ENCODE assay signal across 7 mouse cellular contexts in the genomic region with DNA sequence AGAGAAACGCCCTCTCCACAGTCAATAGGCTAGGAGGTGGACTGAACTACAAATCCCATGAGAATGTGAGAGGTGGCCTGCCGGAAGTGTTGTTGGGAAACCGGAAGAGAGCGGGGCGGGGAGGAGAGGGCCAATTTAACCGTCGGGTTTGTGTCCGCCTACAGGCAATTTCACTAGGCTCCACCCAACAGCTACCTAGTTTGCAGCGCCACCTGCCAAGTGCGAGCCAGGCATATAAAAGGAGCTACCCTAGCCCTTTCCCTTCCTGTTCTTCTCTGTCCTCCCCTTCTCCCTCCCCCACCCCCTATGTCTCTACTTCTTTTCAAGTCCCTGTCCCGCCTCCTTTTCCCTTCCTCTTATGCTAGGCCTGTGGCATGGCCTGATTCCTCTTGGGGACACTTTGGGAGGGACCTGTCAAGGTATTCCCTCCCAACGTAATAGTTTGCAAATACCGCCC. TPM values are rescaled to one million over a fixed set of nuclear protein-coding genes. Genes with fewer than 3 reads are reported as not detected.
A peak's percentile ranks its signal among the peaks of the same experiment; 100 is the strongest.
DNase-seq lines count a peak whose midpoint lies in the region; ATAC-seq lines count a peak whose summit lies in the region.

No protein-coding gene starts in this region.

- DNase-seq in adrenal gland, adult 8-10 months = peak; percentile 74
- peak; percentile 68 for DNase-seq in embryo, embryonic 11.5 days (ENCODE audit: low read depth, low spot score)
- DNase-seq in gastrocnemius, postnatal 36 days = peak; percentile 36 to 60
- DNase-seq in left cerebral cortex, postnatal 25 days (ENCODE audit: low spot score in 2 of 2) = peak; percentile 68 to 82
- DNase-seq in mesoderm, embryonic 11.5 days (ENCODE audit: low read depth, low spot score) = peak; percentile 69
- DNase-seq in skeletal muscle tissue, adult 2 months (ENCODE audit: low read depth, low spot score) = peak; percentile 84

- peak overlapping the region; percentile 82 for H3K27ac ChIP-seq in intestine, embryonic 16.5 days (ENCODE audit: low read length)

- peak; percentile 89 for ATAC-seq in intestine, embryonic 16.5 days

- H3K4me3 ChIP-seq in intestine, embryonic 16.5 days (ENCODE audit: low read length) = peak overlapping the region; percentile 44

- peak overlapping the region; percentile 60 for H3K9ac ChIP-seq in intestine, embryonic 16.5 days (ENCODE audit: low read depth, low read length)

- H3K4me2 ChIP-seq in intestine, embryonic 16.5 days (ENCODE audit: low read depth, low read length) = peak overlapping the region; percentile 57

- H3K9me3 ChIP-seq in intestine, embryonic 16.5 days (ENCODE audit: control insufficient read depth, low read length) = no peaks in the 10 kb centered on the region

- no peaks in the 10 kb centered on the region for H3K36me3 ChIP-seq in intestine, embryonic 16.5 days (ENCODE audit: control insufficient read depth, insufficient read depth, low read length)

- WGBS in intestine, embryonic 16.5 days = 7% methylated on average over 13 of the region's 13 CpGs

- intact Hi-C loops in gastrocnemius, postnatal 36 days (cut with DNase I) = loop anchor here (5.0 kb wide), 1 partner anchor 72 kb away; no protein-coding TSS in a partner anchor
- intact Hi-C loops in left cerebral cortex, postnatal 25 days (cut with DNase I) = loop anchor here (10.0 kb wide), 1 partner anchor 280 kb away; the partner anchor contains the start of genes Epm2aip1 and Mlh1

- peaks cover 17% of the 10 kb centered on the region for H3K4me1 ChIP-seq in intestine, embryonic 16.5 days (ENCODE audit: control insufficient read depth, insufficient read depth, low read length)

- no peaks in the 10 kb centered on the region for H3K27me3 ChIP-seq in intestine, embryonic 16.5 days (replicated peaks; ENCODE audit: control insufficient read depth, insufficient read depth, low read length)

RNA-seq across cellular contexts. Expression of gene Rtp3, which starts 4.4 kb away (rescaled TPM):
- total RNA-seq in adrenal gland, adult 8-10 months (2022) = 1 to 10 TPM; 2.5 to 4.6 (median 3.9) TPM
- total RNA-seq in gastrocnemius, postnatal 36 days (2021) = 1 to 10 TPM in 1 of 2 experiments, under 1 TPM in 1; 0.54 to 1.3 TPM
- polyA plus RNA-seq in intestine, embryonic 16.5 days (2015; fragmentation: Nextera tagmentation; extraction: Ambion mirVana) = 0.18 and 0.55 TPM in 2 replicates
- total RNA-seq in left cerebral cortex, postnatal 25 days (2021) = under 1 TPM; 0.18 to 0.46 TPM

RNA-seq across cellular contexts. Expression of gene Ltf, which starts 24.3 kb away (rescaled TPM):
- 1 to 10 TPM in 3 of 4 experiments, under 1 TPM in 1; 0.87 to 3.2 (median 2.0) TPM for total RNA-seq in adrenal gland, adult 8-10 months (2022)
- total RNA-seq in gastrocnemius, postnatal 36 days (2021) = not detected
- polyA plus RNA-seq in intestine, embryonic 16.5 days (2015; fragmentation: Nextera tagmentation; extraction: Ambion mirVana) = 3.2 and 3.4 TPM in 2 replicates
- total RNA-seq in left cerebral cortex, postnatal 25 days (2021) = not detected

RNA-seq across cellular contexts. Expression of gene Lrrc2, which starts 43.4 kb away (rescaled TPM):
- total RNA-seq in adrenal gland, adult 8-10 months (2022) = 10 to 100 TPM; 13.0 to 17.1 (median 14.1) TPM
- 10 to 100 TPM; 45.8 to 73.6 TPM for total RNA-seq in gastrocnemius, postnatal 36 days (2021)
- polyA plus RNA-seq in intestine, embryonic 16.5 days (2015; fragmentation: Nextera tagmentation; extraction: Ambion mirVana) = 0.06 and 0.16 TPM in 2 replicates
- total RNA-seq in left cerebral cortex, postnatal 25 days (2021) = 1 to 10 TPM in 1 of 2 experiments, under 1 TPM in 1; 0.73 to 2.1 TPM

RNA-seq across cellular contexts. Expression of gene Tdgf1, which starts 48.8 kb away (rescaled TPM):
- under 1 TPM in 1 of 4 experiments, not detected in 3; 0.14 TPM for total RNA-seq in adrenal gland, adult 8-10 months (2022)
- not detected for total RNA-seq in gastrocnemius, postnatal 36 days (2021)
- polyA plus RNA-seq in intestine, embryonic 16.5 days (2015; fragmentation: Nextera tagmentation; extraction: Ambion mirVana) = not detected in 2 replicates
- total RNA-seq in left cerebral cortex, postnatal 25 days (2021) = under 1 TPM in 1 of 2 experiments, not detected in 1; 0.43 TPM

Comparison
In these comparisons a context has a peak if more than half of its experiments do, and no peak if none do; other contexts are left out.
1. Peak in every context shown above with its lines: DNase-seq, ATAC-seq, H3K4me3 ChIP-seq and H3K27ac ChIP-seq.
2. RNA of gene Lrrc2, which starts 43.4 kb away (total RNA-seq): 45.8 to 73.6 TPM in gastrocnemius, postnatal 36 days and 13.0 to 17.1 TPM in adrenal gland, adult 8-10 months; 0.73 to 2.1 TPM in left cerebral cortex, postnatal 25 days; every median in the first group is over 4 times any median in the second.